Mouse (Mus musculus) retina, adult 2 months (tissue): ENCODE results near the gene Olfr446.

Experiments
- DNase-seq: peaks from one replicate; pipeline ENCODE4 v3.0.0-alpha.2; 2012; ENCODE audit warnings: low read depth, low spot score

Olfr446 gene

GRCm38 (mm10) chr6:42921077-42921476, at the start of gene Olfr446:
Olfr446 (plus strand) TSS chr6:42921377.
- no peak for DNase-seq

DNA sequence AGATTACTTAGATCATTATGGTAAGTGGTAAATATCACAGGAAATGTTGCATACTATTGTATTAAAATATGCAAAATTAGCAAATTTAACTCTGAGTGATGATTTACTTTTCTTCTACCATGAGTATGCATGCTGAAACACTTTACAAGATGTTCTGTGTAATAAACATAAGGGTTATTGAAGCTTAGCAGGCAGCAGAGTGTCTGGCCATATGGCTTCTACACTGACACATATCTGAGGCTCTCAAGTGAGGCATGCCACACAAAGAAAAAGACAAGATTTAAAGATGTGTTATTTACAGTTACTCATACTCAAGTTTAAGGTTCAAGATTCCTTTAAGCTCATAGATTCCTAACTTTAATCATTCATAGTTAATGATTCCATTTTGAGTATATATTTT, 44.9 kb upstream of the Olfr446 start:
- no peak for DNase-seq

DNA sequence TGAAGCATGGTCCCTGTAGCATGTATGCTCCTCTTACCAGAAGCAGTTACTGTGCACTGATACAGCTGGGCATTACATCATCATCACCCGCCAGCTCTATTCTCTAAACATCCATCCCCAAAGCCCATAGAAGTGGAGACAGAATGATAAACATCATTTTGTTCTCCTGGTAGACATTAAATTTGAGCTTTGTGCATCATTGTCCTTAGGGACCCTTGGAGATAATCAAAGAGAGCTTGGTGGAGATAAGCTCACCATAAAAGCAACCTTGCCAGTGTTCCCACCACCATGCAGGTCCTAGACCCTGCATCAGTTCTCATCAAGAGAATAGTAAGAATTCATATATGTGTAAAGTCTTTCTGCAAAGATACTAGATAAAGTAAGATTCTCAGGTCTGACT, 31.0 kb upstream of the Olfr446 start, which contains the start of gene Olfr448:
TSS of gene Olfr448 (plus strand) at position 301 of the 400 bp plus-strand sequence.
- no peak for DNase-seq

GRCm38 (mm10) chr6:42900345-42900744, 20.8 kb upstream of the Olfr446 start:
- no peak for DNase-seq

DNA sequence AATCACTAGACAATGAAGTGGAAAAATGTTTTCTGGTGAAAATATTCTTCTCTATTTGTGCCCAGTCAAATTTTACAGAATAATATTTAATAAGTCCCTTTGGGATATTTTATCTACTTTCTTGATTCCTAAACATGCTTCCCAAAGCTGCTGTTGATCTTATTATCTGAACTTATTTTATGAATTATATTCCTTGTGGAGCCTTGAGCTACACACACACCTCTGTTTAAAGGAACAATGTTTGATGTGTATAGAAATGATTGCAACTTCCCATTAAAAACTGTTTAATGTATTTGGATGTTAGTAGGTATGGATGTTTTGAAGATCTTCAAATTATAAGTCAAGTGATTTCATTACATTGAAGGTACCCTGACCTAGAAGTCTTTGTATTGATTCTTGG, 12.6 kb upstream of the Olfr446 start, which contains the start of gene Olfr447:
TSS of gene Olfr447 (plus strand) at position 301 of the 400 bp plus-strand sequence.
- no peak for DNase-seq

DNA sequence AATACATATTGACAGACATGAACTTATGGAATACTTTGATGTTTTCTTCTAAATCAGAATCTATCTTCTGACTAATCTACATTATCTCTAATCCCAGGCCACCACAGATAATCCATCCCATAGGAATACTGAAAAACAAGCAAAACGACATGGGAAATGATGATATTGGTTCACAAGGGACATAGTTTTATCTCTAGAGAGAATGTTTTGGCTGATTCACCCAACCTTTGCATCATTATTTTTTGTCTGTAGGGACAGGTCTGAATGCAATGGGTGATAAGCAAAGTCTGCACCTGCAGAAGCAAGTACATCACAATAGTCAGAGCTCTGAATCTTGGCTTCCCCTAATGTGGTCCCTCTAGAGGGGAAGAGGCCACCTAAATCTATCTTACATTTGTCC, 27.6 kb downstream of the Olfr446 start, which contains the start of gene Olfr444:
TSS of gene Olfr444 (plus strand) at position 301 of the 400 bp plus-strand sequence.
- DNase-seq, result no peak

GRCm38 (mm10) chr6:42980377-42980776, 59.2 kb downstream of the Olfr446 start:
- DNase-seq, result no peak
